Mouse (Mus musculus) neural tube, embryonic 11.5 days (tissue): ENCODE data around the gene Plekha7. TPM values are rescaled to one million over a fixed set of nuclear protein-coding genes. Genes with fewer than 3 reads are reported as not detected.
A peak's percentile ranks its signal among the peaks of the same experiment; 100 is the strongest.

Experiments used
- ATAC-seq: fragments of 200-750 bp; cut with Nextera tagmentation; 2 replicates; pipeline ENCODE4 v1.8.0; 2017; ENCODE audit warnings: moderate number of reproducible peaks, mild to moderate bottlenecking, moderate TSS enrichment, moderate library complexity; ENCODE audit not compliant: insufficient read depth, low FRiP score, low TSS enrichment
- DNase-seq: peaks from one replicate; pipeline ENCODE4 v3.0.0-alpha.2; 2015; ENCODE audit warnings: low spot score
- H3K27ac ChIP-seq: fragments of 300-500 bp; sonication (generic); 2 replicates; pipeline ENCODE4 v1.5.1; 2014; ENCODE audit warnings: low read depth, mild to moderate bottlenecking, low read length
- H3K27me3 ChIP-seq: fragments of 300-500 bp; sonication (generic); 2 replicates; pipeline ENCODE4 v1.6.1; 2014; ENCODE audit warnings: mild to moderate bottlenecking, low read length, mixed read lengths; ENCODE audit not compliant: control insufficient read depth, insufficient read depth
- H3K36me3 ChIP-seq: fragments of 300-500 bp; sonication (generic); 2 replicates; pipeline ENCODE4 v1.6.1; 2014; ENCODE audit warnings: mild to moderate bottlenecking, low read length, moderate library complexity, mixed read lengths; ENCODE audit not compliant: control insufficient read depth, insufficient read depth
- H3K4me1 ChIP-seq: fragments of 300-500 bp; sonication (generic); 2 replicates; pipeline ENCODE4 v1.6.1; 2014; ENCODE audit warnings: low read length, mixed read lengths; ENCODE audit not compliant: control insufficient read depth, insufficient read depth
- H3K4me2 ChIP-seq: fragments of 300-500 bp; sonication (generic); 2 replicates; pipeline ENCODE4 v1.6.1; 2014; ENCODE audit warnings: low read depth, mild to moderate bottlenecking, moderate library complexity
- H3K4me3 ChIP-seq: fragments of 300-500 bp; sonication (generic); 2 replicates; pipeline ENCODE4 v1.5.1; 2014; ENCODE audit warnings: low read depth, low read length
- H3K9ac ChIP-seq: fragments of 300-500 bp; sonication (generic); 2 replicates; pipeline ENCODE4 v1.6.1; 2014; ENCODE audit warnings: mild to moderate bottlenecking, low read length
- H3K9me3 ChIP-seq: fragments of 300-500 bp; sonication (generic); 2 replicates; pipeline ENCODE4 v1.6.1; 2016; ENCODE audit warnings: low read length; ENCODE audit not compliant: control insufficient read depth
- WGBS: fragments of 180-500 bp; shearing (Covaris S2); extraction: QIAGEN DNeasy Blood & Tissue Kit; methylation state at CpG from one replicate; pipeline ENCODE4 v1.1.7; 2014; 5-methylcytosine and 5-hydroxymethylcytosine counted together
- polyA plus RNA-seq: library from polyadenylated mRNA; unstranded; fragments of >200 nt; fragmentation: Nextera tagmentation; extraction: Ambion mirVana; gene quantifications from 2 replicates; pipeline ENCODE4 v1.2.1, GENCODE M21; 2014

Plekha7 gene
- polyA plus RNA-seq, 1 experiment from 2014 or later: 7.3 TPM

DNA sequence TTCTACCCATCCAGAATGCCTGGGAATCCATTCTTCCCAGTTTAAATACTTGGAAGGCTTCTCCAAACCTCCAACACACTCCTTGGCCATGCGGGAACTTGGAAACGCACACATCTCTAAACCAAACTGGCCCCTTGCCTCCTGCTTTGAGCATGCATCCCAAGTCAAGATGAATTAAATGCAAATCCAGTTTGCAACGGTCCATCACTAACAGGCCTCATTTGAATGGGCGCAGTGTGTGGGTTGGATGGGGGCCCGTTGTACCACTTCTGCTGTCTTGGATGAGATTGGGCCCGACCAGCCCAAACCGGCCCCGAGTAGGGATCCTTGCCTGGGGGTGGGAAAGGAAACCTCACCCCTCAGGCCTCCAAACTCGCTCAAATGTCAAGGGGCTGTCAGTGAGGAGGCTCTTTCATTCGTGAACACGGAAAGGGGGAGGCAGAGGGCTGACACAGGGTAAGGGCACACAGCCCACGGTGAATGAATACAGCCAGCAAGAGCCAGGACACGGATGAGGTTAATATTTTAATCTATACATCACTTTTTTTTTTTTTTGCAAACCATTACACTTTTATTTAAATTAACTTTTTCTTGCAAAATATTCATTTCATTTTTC lies 185.1 kb downstream of the Plekha7 start:
- H3K27me3 ChIP-seq: no peaks in the 10 kb centered on the region
- WGBS: 64% methylated on average over 13 of the region's 13 CpGs
- no peaks in the 10 kb centered on the region; the same call in 1 of the 2 replicates for H3K4me1 ChIP-seq
- H3K9me3 ChIP-seq: no peaks in the 10 kb centered on the region
- DNase-seq (peak; percentile 30), ATAC-seq (peak; percentile 53; the same call in 1 of the 2 replicates)
- H3K4me2 ChIP-seq: no peak overlapping the region
- H3K4me3 ChIP-seq: no peak overlapping the region
- H3K27ac ChIP-seq: no peak overlapping the region
- no peak overlapping the region for H3K9ac ChIP-seq
- no peaks in the 10 kb centered on the region; the same call in 1 of the 2 replicates for H3K36me3 ChIP-seq

GRCm38 (mm10) chr7:116121202-116121601 lies 187.0 kb downstream of the Plekha7 start:
- Histone ChIP-seq H3K9ac (no peak overlapping the region; the same call in 1 of the 2 replicates), H3K4me1 (no peaks in the 10 kb centered on the region; the same call in 1 of the 2 replicates), H3K9me3 (no peaks in the 10 kb centered on the region), H3K4me2 (no peak overlapping the region), H3K27me3 (no peaks in the 10 kb centered on the region), H3K27ac (no peak overlapping the region), H3K36me3 (no peaks in the 10 kb centered on the region), H3K4me3 (no peak overlapping the region)
- WGBS: 62% methylated on average over 11 of the region's 11 CpGs
- DNase-seq (no peak), ATAC-seq (no peak)

DNA sequence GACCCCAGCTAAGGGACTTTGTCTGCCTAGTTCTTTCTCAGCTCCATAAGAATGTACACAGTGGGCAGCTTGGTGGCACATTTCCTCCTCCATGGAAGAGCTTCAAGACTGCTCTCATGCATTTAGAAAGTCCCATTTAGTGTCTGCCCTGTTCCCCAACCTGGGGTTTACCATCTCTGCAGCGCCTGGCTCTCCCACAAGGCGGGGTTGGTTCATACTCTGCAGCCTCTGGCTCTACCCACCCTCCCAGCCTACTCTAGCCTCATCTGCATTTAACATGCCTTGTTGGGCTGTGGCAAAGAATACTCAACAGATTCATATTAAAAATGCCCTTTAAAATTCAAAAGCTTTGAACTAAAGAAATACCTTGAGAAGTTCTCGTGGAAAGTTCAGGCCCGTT lies 187.4 kb downstream of the Plekha7 start:
- Histone ChIP-seq H3K9ac (no peak overlapping the region), H3K4me2 (no peak overlapping the region), H3K36me3 (no peaks in the 10 kb centered on the region), H3K27ac (no peak overlapping the region), H3K4me1 (no peaks in the 10 kb centered on the region; the same call in 1 of the 2 replicates), H3K9me3 (no peaks in the 10 kb centered on the region), H3K27me3 (no peaks in the 10 kb centered on the region), H3K4me3 (no peak overlapping the region)
- ATAC-seq (no peak), DNase-seq (no peak)
- 91% methylated on average over 4 of the region's 4 CpGs for WGBS

DNA sequence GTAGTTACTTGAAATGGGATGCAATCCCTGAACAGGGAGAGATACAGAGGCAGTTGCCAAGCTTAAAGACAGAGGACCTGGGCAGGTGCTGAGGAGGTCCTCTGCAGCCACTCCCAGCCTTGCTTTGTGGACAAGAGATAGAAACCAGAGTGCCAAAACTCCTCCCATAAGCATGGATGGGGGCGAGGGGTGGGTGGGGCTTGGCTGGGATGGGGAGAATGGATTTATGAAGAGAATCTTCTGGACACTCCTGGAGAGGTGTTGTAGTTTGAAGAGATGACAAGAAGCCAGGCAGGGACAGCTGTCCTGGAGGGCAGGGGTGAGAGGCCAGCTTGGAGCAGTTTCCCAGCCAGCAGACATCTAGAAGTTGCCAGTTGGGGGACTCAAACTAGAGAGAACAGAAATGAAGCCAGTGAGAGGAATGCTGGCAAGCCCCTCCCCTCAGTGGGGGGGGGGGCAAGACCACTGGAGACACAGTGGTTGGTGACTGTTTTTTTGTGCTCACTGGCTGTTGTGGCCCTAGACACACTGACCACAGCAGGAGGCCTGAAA lies 188.8 kb downstream of the Plekha7 start:
- H3K4me3 ChIP-seq: no peak overlapping the region
- ATAC-seq (no peak), DNase-seq (no peak)
- H3K27me3 ChIP-seq: no peaks in the 10 kb centered on the region
- H3K4me1 ChIP-seq: no peaks in the 10 kb centered on the region; the same call in 1 of the 2 replicates
- no peak overlapping the region for H3K27ac ChIP-seq
- no peaks in the 10 kb centered on the region for H3K9me3 ChIP-seq
- WGBS: 78% methylated on average over 1 of the region's 1 CpGs
- H3K9ac ChIP-seq: no peak overlapping the region
- H3K4me2 ChIP-seq: no peak overlapping the region
- no peaks in the 10 kb centered on the region for H3K36me3 ChIP-seq

DNA sequence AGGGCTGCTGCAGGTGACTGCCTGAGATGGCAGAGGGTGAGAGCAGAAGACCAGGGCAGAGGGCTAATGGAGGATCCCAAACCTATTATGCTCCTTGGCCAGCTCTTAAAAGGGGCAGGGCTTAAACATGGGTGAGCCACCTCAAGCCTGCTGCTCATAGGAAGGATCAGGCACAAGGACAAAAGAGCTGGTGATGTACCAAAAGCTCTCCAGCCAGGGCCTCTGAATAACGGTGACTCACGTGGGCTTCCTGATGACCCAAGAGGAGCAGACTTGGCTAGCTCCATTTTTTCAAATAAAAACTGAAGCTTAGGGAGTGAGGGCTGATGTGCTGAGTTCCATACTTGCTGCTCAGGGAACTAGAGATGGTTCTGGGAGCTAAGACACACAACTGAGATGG lies 192.2 kb downstream of the Plekha7 start:
- H3K4me1 ChIP-seq: no peaks in the 10 kb centered on the region
- no peak for DNase-seq
- no peaks in the 10 kb centered on the region for H3K36me3 ChIP-seq
- no peak overlapping the region for H3K27ac ChIP-seq
- ATAC-seq: no peak
- no peaks in the 10 kb centered on the region for H3K9me3 ChIP-seq
- H3K4me2 ChIP-seq: no peak overlapping the region
- 88% methylated on average over 2 of the region's 2 CpGs for WGBS
- H3K27me3 ChIP-seq: no peaks in the 10 kb centered on the region
- H3K4me3 ChIP-seq: no peak overlapping the region
- H3K9ac ChIP-seq: no peak overlapping the region

- no peak overlapping the region for H3K4me3 ChIP-seq
- no peaks in the 10 kb centered on the region for H3K4me1 ChIP-seq
- H3K27ac ChIP-seq: no peak overlapping the region
- H3K27me3 ChIP-seq: no peaks in the 10 kb centered on the region
- no peaks in the 10 kb centered on the region for H3K9me3 ChIP-seq
- 72% methylated on average over 12 of the region's 12 CpGs for WGBS
- ATAC-seq (no peak), DNase-seq (no peak)
- H3K9ac ChIP-seq: no peak overlapping the region
- H3K4me2 ChIP-seq: no peak overlapping the region
- no peaks in the 10 kb centered on the region for H3K36me3 ChIP-seq
Observed at GRCm38 (mm10) chr7:116115216-116115930, 192.8 kb downstream of the Plekha7 start.

- DNase-seq: no peak
- no peak overlapping the region for H3K4me2 ChIP-seq
- no peak for ATAC-seq
- H3K36me3 ChIP-seq: peaks cover 2% of the 10 kb centered on the region; the same call in 1 of the 2 replicates
- 82% methylated on average over 6 of the region's 6 CpGs for WGBS
- no peaks in the 10 kb centered on the region for H3K9me3 ChIP-seq
- H3K9ac ChIP-seq: no peak overlapping the region
- no peak overlapping the region for H3K27ac ChIP-seq
- no peaks in the 10 kb centered on the region for H3K4me1 ChIP-seq
- no peak overlapping the region for H3K4me3 ChIP-seq
- H3K27me3 ChIP-seq: no peaks in the 10 kb centered on the region
Observed at GRCm38 (mm10) chr7:116111546-116111945, 196.6 kb downstream of the Plekha7 start.

DNA sequence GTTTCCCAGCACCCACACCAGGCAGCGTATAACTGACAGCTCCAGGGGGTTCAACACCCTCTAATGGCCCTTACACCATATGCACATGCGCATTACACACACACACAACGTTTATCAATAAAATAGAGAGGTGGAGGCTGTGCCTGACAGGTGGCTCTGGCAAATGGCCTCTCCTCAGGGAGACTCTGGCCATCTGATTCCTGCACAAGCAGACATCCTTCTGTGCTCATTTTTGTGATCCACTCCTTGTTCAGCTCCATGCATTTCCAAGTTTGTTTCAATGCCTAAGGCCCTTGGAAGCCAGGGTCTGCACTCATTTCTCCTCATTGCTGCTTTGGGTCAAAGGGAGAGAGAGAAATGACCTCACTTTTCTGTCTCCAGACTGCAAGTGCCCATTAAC lies 197.5 kb downstream of the Plekha7 start:
- Histone ChIP-seq H3K27me3 (no peaks in the 10 kb centered on the region), H3K4me2 (no peak overlapping the region), H3K4me3 (no peak overlapping the region), H3K27ac (no peak overlapping the region), H3K4me1 (no peaks in the 10 kb centered on the region), H3K36me3 (peaks cover 4% of the 10 kb centered on the region), H3K9me3 (no peaks in the 10 kb centered on the region), H3K9ac (no peak overlapping the region)
- DNase-seq (no peak), ATAC-seq (no peak)
- WGBS: 81% methylated on average over 3 of the region's 3 CpGs

- no peak overlapping the region for H3K27ac ChIP-seq
- H3K36me3 ChIP-seq: peaks cover 13% of the 10 kb centered on the region
- no peak overlapping the region for H3K9ac ChIP-seq
- H3K4me1 ChIP-seq: no peaks in the 10 kb centered on the region
- H3K27me3 ChIP-seq: no peaks in the 10 kb centered on the region
- H3K4me3 ChIP-seq: no peak overlapping the region
- H3K4me2 ChIP-seq: no peak overlapping the region
- WGBS: 91% methylated on average over 9 of the region's 9 CpGs
- no peak for ATAC-seq
- no peak for DNase-seq
- H3K9me3 ChIP-seq: no peaks in the 10 kb centered on the region
Observed at GRCm38 (mm10) chr7:116103091-116103490, 205.1 kb downstream of the Plekha7 start.
